Comparison of ENCODE assay signal across 23 mouse cellular contexts in the genomic region with DNA sequence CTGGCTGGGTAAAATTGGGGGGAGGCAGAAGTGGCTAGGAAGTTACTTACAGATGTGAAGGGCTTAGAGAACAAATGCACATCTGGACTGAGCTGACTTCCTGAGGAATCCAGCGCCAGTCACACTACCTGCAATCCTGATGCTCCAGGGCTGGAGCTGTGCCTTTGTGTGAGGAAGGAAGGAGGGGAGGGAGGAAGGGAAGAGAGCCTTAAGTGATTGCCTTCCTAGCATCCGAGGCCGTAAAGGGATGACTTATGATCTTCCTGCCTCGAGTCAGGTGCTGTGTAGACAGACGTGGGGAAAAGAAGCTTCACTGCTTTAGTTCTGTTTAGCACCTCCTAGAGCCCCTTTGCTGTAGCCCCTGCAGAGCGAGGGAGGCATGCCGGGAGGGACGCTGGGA.
DNase-seq lines count a peak whose midpoint lies in the region; ATAC-seq and TF ChIP-seq lines count a peak whose summit lies in the region.
"Had no signal": no experiment of that assay in that cellular context is flagged by ENCODE, and none has a peak within 500 bp of the region (broad histone marks: within the 10 kb centered on the region; RNA-seq: fewer than 3 reads in every experiment).

No protein-coding gene starts in this region.

- no peak for ATAC-seq in midbrain, embryonic 11.5 days (ENCODE audit: low FRiP score)
- no peak for ATAC-seq in midbrain, embryonic 16.5 days
- ATAC-seq in neural tube, embryonic 15.5 days (ENCODE audit: low FRiP score), result peak; percentile 52; the same call in 1 of the 2 replicates
- ATAC-seq: activated CD4-positive, CD25-positive, alpha-beta regulatory T cell, adult 4 months; CD4-positive, CD25-positive, alpha-beta regulatory T cell, adult 4 months; forebrain, embryonic 13.5 days; forebrain, embryonic 15.5 days; Patski had no signal

- H3K27me3 ChIP-seq in midbrain, embryonic 11.5 days (ENCODE audit: control insufficient read depth, insufficient read depth, low read length), result no peaks in the 10 kb centered on the region
- no peaks in the 10 kb centered on the region for H3K27me3 ChIP-seq in midbrain, embryonic 16.5 days (ENCODE audit: control insufficient read depth, insufficient read depth, low read depth, low read length)
- peaks cover 16% of the 10 kb centered on the region; the same call in 1 of the 2 replicates for H3K27me3 ChIP-seq in embryonic facial prominence, embryonic 10.5 days (replicated peaks; ENCODE audit: low read depth, poor library complexity, severe bottlenecking)
- 0 out of 2 replicates have a peak, but pooled peaks cover 3% of the 10 kb centered on the region for H3K27me3 ChIP-seq in limb, embryonic 10.5 days (ENCODE audit: low read depth, poor library complexity, severe bottlenecking)
- no peaks in the 10 kb centered on the region for H3K27me3 ChIP-seq in neural tube, embryonic 15.5 days (replicated peaks)
- H3K27me3 ChIP-seq: embryonic facial prominence, embryonic 12.5 days; forebrain, embryonic 13.5 days; forebrain, embryonic 15.5 days had no signal

- DNase-seq in midbrain, embryonic 11.5 days (ENCODE audit: low spot score, missing footprints), result peak; percentile 70
- DNase-seq in embryonic facial prominence, embryonic 10.5 days (ENCODE audit: low spot score), result no peak
- no peak for DNase-seq in limb, embryonic 10.5 days (ENCODE audit: low spot score)
- no peak for DNase-seq in lung, adult 2 months
- DNase-seq in thymus, postnatal 36 days, result no peak
- DNase-seq: adrenal gland, adult 8-10 months; adrenal gland, postnatal 14 days; adrenal gland, postnatal 36 days; B cell, adult 2 months; cerebellum, adult 11-12 months; cerebellum, adult 2 months; cerebellum, adult 9-10 months; cerebellum, postnatal 10 days; cerebellum, postnatal 25 days had no signal

- TF ChIP-seq CTCF in lung, adult 2 months (IDR thresholded peaks at IDR 0.05; ENCODE audit: insufficient read depth, low read length), result no peak

- H3K9me3 ChIP-seq in midbrain, embryonic 11.5 days (ENCODE audit: control insufficient read depth, low read length), result no peaks in the 10 kb centered on the region
- no peaks in the 10 kb centered on the region for H3K9me3 ChIP-seq in midbrain, embryonic 16.5 days (replicated peaks; ENCODE audit: control insufficient read depth, low read length, poor library complexity, severe bottlenecking)
- no peaks in the 10 kb centered on the region for H3K9me3 ChIP-seq in embryonic facial prominence, embryonic 10.5 days
- no peaks in the 10 kb centered on the region for H3K9me3 ChIP-seq in limb, embryonic 10.5 days (replicated peaks)
- no peaks in the 10 kb centered on the region for H3K9me3 ChIP-seq in neural tube, embryonic 15.5 days (replicated peaks)
- H3K9me3 ChIP-seq: embryonic facial prominence, embryonic 12.5 days; forebrain, embryonic 13.5 days; forebrain, embryonic 15.5 days had no signal

- no peaks in the 10 kb centered on the region for H3K36me3 ChIP-seq in midbrain, embryonic 11.5 days (ENCODE audit: control insufficient read depth, insufficient read depth, low read length)
- H3K36me3 ChIP-seq in midbrain, embryonic 16.5 days (ENCODE audit: control insufficient read depth, insufficient read depth, low read length), result no peaks in the 10 kb centered on the region
- no peaks in the 10 kb centered on the region for H3K36me3 ChIP-seq in embryonic facial prominence, embryonic 10.5 days (replicated peaks)
- no peaks in the 10 kb centered on the region for H3K36me3 ChIP-seq in limb, embryonic 10.5 days
- H3K36me3 ChIP-seq in neural tube, embryonic 15.5 days, result no peaks in the 10 kb centered on the region
- H3K36me3 ChIP-seq: embryonic facial prominence, embryonic 12.5 days; forebrain, embryonic 15.5 days; G1E had no signal

- TF ChIP-seq POLR2A in lung, adult 2 months (IDR thresholded peaks at IDR 0.05; ENCODE audit: borderline replicate concordance, extremely low read depth, low read depth, low read length), result no peak

- H3K4me1 ChIP-seq in midbrain, embryonic 11.5 days (ENCODE audit: control insufficient read depth, insufficient read depth, low read length), result no peaks in the 10 kb centered on the region
- H3K4me1 ChIP-seq in midbrain, embryonic 16.5 days (ENCODE audit: control insufficient read depth, insufficient read depth, low read length), result no peaks in the 10 kb centered on the region
- H3K4me1 ChIP-seq in embryonic facial prominence, embryonic 10.5 days, result peaks cover 20% of the 10 kb centered on the region
- peaks cover 33% of the 10 kb centered on the region for H3K4me1 ChIP-seq in limb, embryonic 10.5 days
- H3K4me1 ChIP-seq in neural tube, embryonic 15.5 days, result peaks cover 10% of the 10 kb centered on the region
- no peaks in the 10 kb centered on the region for H3K4me1 ChIP-seq in lung, adult 2 months (ENCODE audit: control insufficient read depth, insufficient read depth, low read length)
- H3K4me1 ChIP-seq: forebrain, embryonic 13.5 days; forebrain, embryonic 15.5 days had no signal

- no peak overlapping the region for H3K27ac ChIP-seq in midbrain, embryonic 11.5 days (ENCODE audit: low read depth, low read length)
- H3K27ac ChIP-seq in midbrain, embryonic 16.5 days (ENCODE audit: low read length), result no peak overlapping the region
- 0 out of 2 replicates have a peak overlapping the region, but pooled peaks have one; percentile 49 for H3K27ac ChIP-seq in embryonic facial prominence, embryonic 10.5 days (replicated peaks)
- H3K27ac ChIP-seq in limb, embryonic 10.5 days, result peak overlapping the region; percentile 21; the same call in 1 of the 2 replicates
- 0 out of 2 replicates have a peak overlapping the region, but pooled peaks have one; percentile 2 for H3K27ac ChIP-seq in neural tube, embryonic 15.5 days (replicated peaks)
- H3K27ac ChIP-seq: embryonic facial prominence, embryonic 12.5 days; forebrain, embryonic 13.5 days; forebrain, embryonic 15.5 days had no signal

- H3K4me2 ChIP-seq in midbrain, embryonic 11.5 days, result no peak overlapping the region
- no peak overlapping the region for H3K4me2 ChIP-seq in midbrain, embryonic 16.5 days (ENCODE audit: low read length)
- H3K4me2 ChIP-seq in neural tube, embryonic 15.5 days, result no peak overlapping the region
- H3K4me2 ChIP-seq: embryonic facial prominence, embryonic 12.5 days; forebrain, embryonic 13.5 days; forebrain, embryonic 15.5 days had no signal

- 62% methylated on average over 8 of the region's 8 CpGs for WGBS in midbrain, embryonic 11.5 days
- 53% methylated on average over 8 of the region's 8 CpGs for WGBS in midbrain, embryonic 16.5 days
- 49% methylated on average over 8 of the region's 8 CpGs for WGBS in embryonic facial prominence, embryonic 10.5 days
- WGBS in limb, embryonic 10.5 days, result 20% methylated on average over 8 of the region's 8 CpGs
- 20% methylated on average over 8 of the region's 8 CpGs for WGBS in neural tube, embryonic 15.5 days
- 33% methylated on average over 8 of the region's 8 CpGs for WGBS in lung, adult 2 months

- no peak overlapping the region for H3K4me3 ChIP-seq in midbrain, embryonic 11.5 days (ENCODE audit: low read depth, low read length)
- no peak overlapping the region for H3K4me3 ChIP-seq in midbrain, embryonic 16.5 days (ENCODE audit: low read depth, low read length)
- no peak overlapping the region for H3K4me3 ChIP-seq in embryonic facial prominence, embryonic 10.5 days
- H3K4me3 ChIP-seq in limb, embryonic 10.5 days, result no peak overlapping the region
- H3K4me3 ChIP-seq in neural tube, embryonic 15.5 days (replicated peaks), result no peak overlapping the region
- no peak overlapping the region for H3K4me3 ChIP-seq in lung, adult 2 months (replicated peaks; ENCODE audit: extremely low read depth, low read depth, low read length)
- H3K4me3 ChIP-seq: embryonic facial prominence, embryonic 12.5 days; forebrain, embryonic 13.5 days; forebrain, embryonic 15.5 days had no signal

- H3K9ac ChIP-seq in midbrain, embryonic 11.5 days (ENCODE audit: low read length), result no peak overlapping the region
- H3K9ac ChIP-seq in midbrain, embryonic 16.5 days (ENCODE audit: low read depth, low read length), result no peak overlapping the region
- H3K9ac ChIP-seq in neural tube, embryonic 15.5 days (replicated peaks), result no peak overlapping the region
- H3K9ac ChIP-seq: embryonic facial prominence, embryonic 12.5 days; forebrain, embryonic 13.5 days; forebrain, embryonic 15.5 days had no signal

Comparison
In these comparisons a context has a peak if more than half of its experiments do, and no peak if none do; other contexts are left out.
1. H3K27ac ChIP-seq: peak in embryonic facial prominence, embryonic 10.5 days (single experiment), limb, embryonic 10.5 days (single experiment) and neural tube, embryonic 15.5 days (single experiment); none in midbrain, embryonic 11.5 days (single experiment) and midbrain, embryonic 16.5 days (single experiment).